Mouse (Mus musculus): ENCODE data around the gene Xpo6. TPM values are rescaled to one million over a fixed set of nuclear protein-coding genes. Genes with fewer than 3 reads are reported as not detected.

The Xpo6 gene
- total RNA-seq (2021), result 10 to 100 TPM; 87.8 to 89.1 TPM
- long read RNA-seq, experiment 1, partial matches to known transcripts, result 11 of 11 reads
- long read RNA-seq, experiment 1, other reads (novel, unspliced or antisense), result 0 of 11 reads
- long read RNA-seq, experiment 2, full-length matches to known transcripts, result 6 of 10 reads
- long read RNA-seq, experiment 2, partial matches to known transcripts, result 2 of 10 reads
- long read RNA-seq, experiment 2, other reads (novel, unspliced or antisense), result 2 of 10 reads

DNA sequence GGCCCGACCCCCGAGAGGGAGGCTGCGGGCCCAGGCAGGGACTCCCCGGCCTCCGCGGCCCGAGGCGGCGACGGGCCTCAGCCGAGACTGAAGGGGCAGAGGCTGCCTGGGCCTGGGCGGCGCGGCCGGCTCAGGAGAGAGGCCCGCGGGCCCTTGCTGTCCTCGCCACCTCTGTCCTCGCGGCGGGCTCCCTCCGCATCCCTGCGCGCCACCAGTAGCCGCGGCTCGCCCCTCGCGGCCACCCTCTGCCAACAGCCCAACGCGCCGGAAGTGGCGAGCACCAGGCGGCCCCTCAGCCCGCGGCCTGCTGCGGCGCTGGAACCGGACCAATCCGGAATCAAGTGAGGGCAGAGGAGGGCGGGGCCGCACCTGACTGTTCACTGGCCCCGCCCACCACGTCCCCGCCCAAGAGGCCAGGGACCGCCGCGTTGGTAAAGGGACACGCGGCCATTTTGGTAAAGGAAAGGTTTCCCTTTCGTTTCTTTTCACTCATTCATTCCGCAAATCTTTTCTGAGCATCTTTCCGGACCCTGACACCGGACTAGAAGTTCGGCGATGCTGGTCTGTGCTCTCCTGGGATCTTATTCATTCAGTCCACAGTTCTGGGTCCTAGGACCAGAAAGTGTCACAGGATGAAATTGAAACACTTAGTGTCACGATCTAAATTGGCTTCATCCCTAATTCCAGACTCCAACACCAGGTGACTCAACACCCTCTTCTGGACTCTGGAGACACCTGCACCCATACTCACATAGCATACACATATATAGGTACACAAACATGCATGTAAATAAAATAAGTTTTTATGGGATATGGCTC lies at the start of gene Xpo6:
Gene Xpo6, minus strand, starts transcription at position 324 of the 819 bp plus-strand sequence.
- peak; percentile 97 to 99 for DNase-seq

DNA sequence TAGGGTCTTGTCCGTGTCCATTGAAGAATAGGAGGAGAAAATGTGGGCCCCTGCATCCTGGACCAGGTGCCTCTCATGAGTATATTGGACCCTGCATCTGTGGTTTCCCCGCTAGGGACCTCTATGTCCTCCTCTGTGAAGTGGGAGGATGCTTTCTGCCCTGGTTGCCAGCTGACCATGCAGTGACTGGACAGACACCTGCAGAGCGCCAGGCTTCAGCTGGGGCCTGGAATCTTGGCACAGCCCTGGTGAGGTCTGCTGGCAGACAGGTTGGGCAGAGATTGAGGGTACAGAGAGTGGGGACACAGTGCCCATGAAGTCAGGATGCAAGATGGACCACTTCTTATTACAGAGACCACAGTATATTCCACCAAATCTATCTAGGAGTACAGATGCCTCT lies 49.7 kb upstream of the Xpo6 start:
- no peak for DNase-seq

DNA sequence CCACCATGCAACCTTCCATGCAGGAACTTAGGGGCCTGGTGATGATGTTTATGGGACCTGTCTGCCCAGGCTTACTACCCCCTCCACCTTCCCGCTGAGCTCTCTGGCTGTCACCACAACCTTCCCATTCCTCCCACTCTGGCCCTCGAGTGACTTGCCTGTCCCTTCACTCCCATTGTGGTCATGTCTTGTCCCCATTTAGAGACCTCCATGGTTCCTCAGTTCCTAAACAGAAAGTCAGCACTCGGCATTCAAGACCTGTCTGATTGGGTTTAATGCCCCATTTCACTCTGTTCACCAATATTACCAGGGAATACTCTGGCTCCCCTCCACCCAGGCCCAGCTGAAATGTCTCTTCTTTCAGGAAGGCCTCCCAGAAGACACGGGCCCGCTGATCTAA lies 48.8 kb upstream of the Xpo6 start:
- DNase-seq, result no peak

DNA sequence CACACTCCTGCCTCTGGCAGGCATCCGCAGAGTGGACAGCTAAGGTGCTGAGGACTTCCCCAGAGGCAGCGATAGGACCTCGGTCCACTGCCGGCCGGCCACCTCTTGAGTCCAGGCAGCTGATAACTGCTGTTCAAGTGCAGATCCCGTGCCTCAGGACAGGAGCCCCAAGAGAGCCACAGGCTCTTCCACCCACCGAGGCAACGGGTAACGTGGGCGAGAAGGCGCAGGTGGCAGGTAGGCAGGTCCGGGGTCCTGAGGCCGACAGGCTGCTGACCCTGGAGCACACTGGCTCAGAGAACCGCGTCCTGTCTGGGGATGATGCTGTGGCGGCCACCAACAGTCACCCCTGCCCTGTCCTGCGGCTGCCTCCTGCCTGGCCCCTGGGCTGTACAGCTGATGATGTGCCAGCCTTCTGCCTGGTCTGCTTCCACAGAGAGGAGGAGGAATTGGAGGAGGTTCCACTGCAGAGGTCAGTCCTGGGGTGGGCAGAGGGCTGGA lies 48.4 kb upstream of the Xpo6 start:
- no peak for DNase-seq

DNA sequence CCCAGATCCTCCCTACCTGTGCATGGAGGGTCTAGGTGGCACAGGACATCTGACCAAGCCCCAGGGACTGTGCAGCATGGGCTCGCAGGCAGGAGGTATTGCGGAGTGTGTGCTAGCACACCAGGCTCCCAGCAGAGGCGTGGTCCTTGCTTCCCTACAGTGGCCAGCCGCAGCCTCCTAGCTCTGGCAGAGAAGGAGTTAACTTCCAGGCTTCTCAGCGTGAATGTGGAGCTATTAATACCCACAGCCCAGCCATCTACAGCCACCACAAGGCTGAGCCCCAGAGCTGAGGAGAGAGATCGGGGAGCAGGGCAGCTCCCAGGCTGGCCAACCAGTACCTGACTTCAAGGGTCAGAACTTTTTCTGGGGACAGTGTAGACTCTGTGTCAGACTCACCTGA lies 47.8 kb upstream of the Xpo6 start:
- no peak for DNase-seq

DNA sequence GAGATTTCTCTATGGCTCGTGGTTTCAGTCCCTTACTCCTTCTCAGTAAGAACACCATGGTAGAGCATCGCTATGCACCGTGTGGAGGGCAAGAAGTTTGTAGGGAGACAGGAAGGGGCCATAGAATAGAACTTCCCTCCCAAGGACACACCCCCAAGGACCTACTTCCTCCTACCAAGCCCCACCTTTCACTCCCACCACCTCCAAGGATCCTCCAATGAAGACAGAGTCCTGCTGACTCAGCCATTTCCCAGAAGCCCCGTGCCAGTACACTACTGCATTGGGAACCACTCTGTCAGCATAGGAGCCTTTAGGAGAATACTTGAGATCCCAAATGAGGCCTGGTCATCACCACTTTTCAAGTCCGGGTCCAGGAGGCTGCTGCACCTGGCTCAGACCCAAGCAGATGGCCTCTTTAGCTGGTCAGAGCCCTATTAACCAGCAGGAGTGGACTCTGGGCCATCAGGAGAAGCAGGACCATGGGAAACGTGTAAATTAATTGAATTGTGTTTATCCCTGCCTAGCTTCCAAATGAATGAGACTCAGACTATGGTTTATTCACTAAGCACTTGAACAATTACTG lies 44.0 kb upstream of the Xpo6 start:
- no peak for DNase-seq

DNA sequence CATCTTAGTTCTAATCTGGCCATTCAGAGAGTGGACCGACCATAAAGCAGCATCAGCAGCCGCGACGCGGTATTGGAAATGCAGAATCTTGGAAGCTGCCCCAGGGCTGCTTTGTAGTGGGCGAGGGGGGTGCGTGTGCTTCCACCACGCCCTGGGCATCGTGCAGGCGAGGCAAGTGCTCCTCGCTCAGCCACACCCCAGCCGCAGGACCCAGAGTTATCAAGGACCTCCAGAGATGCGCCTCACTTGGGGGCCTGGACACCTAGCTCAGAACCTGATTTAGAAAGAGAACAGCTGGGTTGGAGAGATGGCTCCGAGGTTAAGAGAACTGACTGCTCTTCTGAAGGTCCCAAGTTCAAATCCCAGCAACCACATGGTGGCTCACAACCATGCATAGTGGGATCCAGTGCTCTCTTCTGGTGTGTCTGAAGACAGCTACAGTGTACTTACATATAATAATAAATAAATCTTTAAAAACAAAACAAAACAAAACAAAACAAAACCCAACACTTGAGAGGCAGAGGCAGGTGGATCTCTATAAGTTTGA lies 40.6 kb upstream of the Xpo6 start:
- DNase-seq, result no peak

DNA sequence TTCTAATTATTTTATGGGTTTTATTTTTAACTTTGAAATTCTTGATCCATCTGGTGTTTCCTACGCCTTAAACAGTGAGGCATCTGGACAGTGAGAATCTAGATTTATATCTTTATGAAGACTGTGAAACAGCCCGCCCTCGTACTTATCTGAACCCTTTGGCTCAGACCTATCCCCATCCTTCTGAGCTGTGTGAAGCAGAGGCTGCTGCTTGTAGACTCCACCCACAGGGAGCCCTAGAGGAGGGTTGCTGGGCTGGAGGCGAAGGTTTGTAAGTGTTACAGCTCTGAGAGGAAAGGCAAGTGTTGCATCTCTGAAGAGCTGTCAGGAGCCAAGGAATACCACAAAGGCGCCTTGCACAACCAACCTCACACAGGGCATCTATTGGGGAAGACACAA lies 36.5 kb upstream of the Xpo6 start:
- DNase-seq, result no peak

DNA sequence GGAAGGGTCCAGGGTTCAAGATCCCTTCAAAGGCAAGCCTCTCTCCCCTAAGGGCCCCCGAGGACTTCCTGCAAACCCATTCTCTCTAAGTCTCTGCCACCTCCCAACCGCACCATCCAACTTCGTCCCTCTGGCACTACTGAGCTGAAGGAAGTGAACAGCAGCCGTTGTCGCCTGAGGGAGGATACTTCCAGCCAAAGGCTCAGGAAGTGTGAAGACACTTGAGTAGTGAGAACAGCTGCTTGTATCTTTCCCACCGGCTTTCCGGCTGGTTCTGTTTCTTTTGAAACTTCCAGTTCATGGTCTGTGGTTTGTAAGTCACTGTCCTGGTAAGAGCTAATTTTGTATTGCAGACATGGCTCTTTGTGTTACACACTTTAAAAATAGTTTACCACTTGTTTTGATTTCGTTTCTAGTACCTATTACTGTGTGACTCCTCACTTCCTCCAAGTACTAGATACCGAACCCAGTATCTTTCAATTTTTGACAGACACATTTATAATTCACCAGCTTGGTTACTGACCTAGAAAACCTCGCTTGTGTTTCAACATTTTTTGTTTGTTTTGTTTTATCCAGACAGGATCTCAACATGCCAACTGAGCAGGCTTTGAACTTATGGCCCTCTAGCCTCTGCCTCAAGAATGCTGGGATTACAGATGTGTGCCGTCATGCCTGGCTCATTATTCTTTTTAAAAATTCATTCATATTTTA lies 35.9 kb upstream of the Xpo6 start:
- no peak for DNase-seq

DNA sequence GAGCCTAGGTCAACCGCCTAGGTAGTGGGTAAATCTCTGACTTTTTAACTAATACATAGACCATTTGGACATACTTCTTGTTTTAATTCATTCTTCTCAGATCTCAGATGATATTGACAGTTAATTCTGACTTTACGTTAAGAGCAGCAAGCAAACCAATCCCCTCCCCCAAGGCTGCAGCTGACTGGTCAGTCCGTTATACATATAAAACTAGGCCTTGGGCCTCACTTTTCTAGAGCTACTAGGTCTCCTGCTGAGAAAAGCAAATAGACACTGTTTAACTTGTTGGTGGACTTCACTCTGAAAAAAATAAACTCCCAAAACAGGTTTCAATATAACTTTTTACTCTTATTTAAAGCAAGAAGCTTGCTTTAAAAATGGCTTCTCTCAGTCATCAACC lies 34.3 kb upstream of the Xpo6 start:
- no peak for DNase-seq

DNA sequence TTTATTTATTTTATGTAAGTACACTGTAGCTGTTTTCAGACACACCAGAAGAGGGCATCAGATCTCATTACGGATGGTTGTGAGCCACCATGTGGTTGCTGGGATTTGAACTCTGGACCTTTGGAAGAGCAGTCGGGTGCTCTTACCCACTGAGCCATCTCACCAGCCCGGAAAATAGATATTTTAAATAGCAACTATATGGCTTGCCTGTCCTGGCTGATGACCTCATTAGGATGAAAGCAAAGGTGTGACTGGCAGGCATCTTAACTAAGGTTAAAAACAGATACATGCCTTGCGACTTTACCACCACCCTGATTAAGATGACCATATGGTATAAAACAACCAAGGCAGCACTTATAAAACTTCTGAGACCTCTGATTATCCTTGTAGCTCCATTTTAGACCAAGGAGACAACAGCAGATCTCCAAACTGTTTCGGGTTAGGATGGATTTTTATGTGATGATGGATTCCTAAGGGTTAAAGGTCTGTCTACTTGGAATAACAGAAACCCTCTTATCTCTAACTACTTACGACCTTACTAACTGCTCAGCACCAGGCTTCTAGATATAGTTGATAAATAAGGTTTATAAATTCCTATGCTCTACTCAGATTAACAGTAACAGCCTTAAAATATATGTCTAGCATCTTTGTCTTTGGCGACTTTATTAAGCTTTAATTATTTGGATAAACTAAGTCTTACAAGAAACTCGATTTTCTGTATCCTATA lies 32.2 kb upstream of the Xpo6 start:
- DNase-seq, result no peak

DNA sequence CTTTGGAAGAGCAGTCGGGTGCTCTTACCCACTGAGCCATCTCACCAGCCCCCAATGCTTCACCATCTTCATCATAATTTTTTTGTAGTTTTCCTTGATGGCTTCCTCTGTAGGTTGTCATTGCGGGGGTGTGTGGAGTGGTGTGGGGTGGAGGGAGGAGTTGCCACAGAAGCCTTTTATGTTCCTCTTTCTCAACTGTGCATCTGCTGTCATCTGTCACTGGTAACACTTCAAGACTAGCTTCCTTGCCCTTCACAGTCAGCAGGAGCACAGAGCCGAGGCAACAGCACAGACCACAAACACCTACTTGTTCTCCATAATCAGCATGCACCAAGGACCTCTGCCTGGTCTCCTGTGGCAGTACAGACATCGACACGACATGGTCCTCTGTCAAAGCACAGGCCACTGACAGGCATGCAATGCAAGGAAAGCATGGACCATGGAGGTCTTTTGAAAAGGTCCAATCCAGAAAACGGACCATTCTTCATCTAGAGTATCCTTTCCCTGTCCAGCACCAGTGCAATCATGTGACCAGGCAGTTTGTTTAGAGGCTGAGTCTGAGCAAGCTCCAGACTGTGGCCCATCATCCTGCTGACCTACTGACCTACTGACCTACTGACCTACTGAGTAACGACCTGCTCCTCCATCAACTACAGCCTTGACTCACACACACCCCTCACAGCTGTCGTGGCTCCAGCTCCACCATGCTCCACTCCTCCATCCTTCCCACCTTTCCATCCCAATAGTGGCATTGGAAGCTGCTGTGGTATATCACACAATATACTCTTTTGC lies 30.3 kb upstream of the Xpo6 start:
- no peak for DNase-seq

DNA sequence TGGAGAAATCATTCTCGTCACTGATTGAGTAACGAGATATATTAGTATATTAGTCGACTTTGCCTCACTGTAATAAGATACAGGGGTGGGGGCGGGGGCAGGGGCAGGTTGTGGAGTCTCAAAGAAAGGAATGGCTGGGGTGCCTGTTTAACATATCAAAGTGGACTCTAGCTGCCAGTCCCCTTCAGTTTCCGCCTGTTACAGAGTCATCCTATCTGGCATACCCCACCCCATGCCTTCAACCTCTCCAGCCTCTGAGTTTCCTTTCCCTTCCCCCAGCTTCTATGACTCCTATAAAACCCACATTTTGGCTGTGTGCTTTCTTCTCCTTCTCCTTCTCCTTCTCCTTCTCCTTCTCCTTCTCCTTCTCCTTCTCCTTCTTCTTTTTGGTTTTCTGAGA lies 25.8 kb upstream of the Xpo6 start:
- no peak for DNase-seq

DNA sequence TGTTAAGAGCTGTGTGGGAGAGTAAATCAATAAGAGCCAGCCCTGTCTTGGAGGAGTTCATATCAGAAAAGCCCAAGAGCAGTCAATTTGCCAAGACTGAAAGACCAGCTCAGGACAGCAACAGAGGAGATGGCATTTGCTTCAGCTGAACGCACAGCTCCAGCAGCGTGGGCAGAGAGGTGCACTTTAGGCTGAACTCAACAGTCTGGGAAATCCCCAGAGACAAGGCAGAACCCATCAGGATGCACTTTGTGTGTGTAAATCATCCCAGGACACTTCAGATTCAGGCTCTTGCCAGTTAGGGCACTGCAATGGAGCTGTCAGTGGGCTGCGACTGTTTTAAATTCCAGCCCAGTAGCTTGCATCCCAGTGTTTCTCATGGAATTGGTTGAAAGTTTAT lies 22.5 kb upstream of the Xpo6 start:
- DNase-seq, result peak in 1 of 2 experiments; percentile 5

DNA sequence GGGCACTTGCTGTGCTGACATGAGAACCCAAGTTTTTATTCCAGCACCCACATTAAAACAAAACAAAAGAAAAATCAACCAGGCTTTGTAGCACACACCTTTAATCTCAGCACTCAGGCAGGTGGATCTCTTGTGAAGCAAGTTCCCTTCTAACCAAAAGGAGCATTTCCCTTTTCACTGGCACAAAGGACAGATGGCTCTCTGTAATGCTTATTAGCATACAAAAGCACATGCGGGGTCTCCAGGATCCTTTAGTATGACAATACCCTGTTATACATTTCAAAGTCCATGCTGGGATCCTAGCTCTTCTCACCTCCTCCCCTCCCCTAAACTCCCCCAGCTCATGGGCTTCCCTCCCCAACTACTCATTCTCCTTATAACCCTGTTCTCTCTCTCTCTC lies 20.3 kb upstream of the Xpo6 start:
- DNase-seq, result no peak

DNA sequence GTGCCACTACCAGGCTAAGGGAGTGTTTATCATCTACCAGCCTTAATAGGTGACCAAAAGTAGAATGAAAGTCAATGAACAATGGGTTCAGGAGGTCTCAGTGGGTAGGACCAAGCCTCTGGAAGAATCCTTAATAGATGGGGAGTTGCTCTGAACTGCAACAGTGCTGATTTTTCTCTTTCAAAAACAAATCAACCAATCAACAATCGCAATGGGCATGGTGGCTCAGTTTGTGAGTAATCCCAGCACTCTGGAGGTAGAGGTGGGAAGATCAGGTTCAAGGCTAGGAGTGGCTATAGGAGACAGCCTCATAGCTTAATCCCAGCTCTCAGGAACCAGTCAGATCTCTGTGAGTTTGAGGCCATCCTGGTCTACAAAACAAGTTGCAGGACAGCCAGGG lies 18.0 kb upstream of the Xpo6 start:
- DNase-seq, result no peak

DNA sequence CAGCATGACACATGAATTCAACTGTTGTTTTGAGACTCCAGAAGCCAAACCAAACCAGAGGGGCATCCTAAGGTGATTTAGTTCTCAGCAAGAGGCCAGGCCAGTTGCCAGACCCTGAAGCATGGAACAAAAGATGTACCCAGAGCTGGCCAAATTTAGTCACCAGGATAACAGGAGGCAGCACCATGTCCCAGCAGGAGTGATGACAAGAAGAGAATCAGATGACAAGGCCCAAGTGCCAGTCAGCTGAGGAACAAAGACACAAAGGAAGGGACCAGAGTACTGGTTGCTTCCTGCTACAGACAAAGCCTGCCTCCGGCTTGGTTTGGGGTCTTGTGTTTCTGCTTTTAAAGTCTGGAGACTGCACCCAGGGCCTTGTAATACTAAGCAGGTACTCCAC lies 16.6 kb upstream of the Xpo6 start:
- DNase-seq, result no peak

DNA sequence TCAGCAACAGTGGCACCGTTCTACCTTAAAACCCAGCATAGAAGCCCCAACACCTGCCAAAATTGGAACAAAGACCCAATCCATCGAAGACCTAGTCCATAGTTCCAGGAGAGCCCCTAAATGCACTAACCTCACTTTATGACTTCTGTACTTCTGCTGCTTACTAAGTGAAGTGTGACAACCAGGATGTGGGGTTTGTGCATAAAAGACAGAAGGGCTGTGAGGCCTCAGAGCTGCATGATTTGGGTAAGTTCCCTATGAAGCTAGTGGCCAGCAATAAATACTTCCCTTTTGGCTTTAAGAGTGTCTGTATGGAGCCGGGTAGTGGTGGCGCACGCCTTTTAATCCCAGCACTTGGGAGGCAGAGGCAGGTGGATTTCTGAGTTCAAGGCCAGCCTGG lies 10.6 kb upstream of the Xpo6 start:
- no peak for DNase-seq

DNA sequence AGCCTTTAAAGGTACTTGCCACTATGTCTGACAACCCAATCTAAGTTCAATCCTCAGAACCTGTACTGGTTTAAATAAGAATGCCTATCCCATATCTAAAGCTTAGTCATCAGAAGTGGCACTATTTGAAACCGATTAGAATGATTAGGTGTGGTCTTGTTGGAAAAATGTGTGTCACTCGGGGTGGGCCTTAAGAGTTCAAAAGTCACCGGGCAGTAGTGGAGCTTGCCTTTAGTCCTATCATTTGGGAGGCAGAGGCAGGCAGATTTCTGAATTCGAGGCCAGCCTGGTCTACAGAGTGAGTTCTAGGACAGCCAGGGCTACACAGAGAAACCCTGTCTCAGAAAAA lies 670 bp upstream of the Xpo6 start:
- no peak for DNase-seq

DNA sequence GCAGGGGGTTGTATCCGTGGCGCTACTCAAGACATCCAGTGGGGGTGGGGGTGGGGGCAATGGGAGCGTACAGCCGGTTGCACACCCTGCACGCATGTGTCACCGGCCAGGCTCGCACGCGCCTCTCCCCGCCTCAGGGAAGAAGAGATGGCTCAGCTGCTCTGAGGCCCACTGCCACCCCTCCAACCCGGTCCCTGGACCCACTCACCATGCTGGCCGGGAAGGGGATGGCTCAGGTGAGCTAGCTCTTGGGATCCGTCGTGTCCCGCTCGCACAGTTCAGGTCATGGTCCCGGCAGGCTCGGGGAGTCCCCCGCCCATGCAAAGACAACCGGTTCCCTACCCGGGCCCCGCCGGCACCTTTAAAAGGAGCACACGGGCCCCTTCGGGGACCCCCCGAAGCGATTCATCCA lies 604 bp downstream of the Xpo6 start:
- peak; percentile 59 to 72 for DNase-seq

DNA sequence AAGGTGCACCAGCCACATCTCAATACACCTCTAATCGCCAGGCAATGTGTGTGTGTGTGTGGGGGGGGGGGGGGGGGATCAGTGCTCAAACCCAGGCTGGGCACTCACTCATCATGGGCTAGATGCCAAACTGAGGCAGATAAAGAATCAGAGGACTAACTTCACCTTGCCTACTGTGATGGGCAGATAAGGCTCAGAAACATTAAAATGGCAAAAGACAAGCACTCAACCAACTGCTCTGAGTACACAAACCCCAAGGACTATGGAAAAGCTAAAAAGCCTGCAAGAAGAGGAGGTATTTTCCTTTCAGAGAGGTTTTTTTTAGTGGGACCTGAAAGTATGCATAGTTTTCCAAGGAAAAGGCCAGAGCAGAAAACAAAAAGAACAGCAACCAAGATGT lies 1.4 kb downstream of the Xpo6 start:
- DNase-seq, result peak in 1 of 2 experiments; percentile 30
